Mouse (Mus musculus): ENCODE data around the gene Neurl1a. TPM values are rescaled to one million over a fixed set of nuclear protein-coding genes. Genes with fewer than 3 reads are reported as not detected.

Neurl1a gene
- polyA plus RNA-seq, 1 experiment from 2014 or later: 1.5 TPM

- H3K4me3 ChIP-seq (ENCODE audit: low read depth, low read length): no peak overlapping the region
- H3K27ac ChIP-seq (ENCODE audit: low read length): no peak overlapping the region
- H3K9ac ChIP-seq (replicated peaks; ENCODE audit: low read depth): no peak overlapping the region
- H3K4me1 ChIP-seq (ENCODE audit: insufficient read depth, low read depth, low read length): peaks cover 2% of the 10 kb centered on the region
- no peak for ATAC-seq
- H3K4me2 ChIP-seq (replicated peaks; ENCODE audit: low read depth, low read length): no peak overlapping the region
- WGBS: 88% methylated on average over 6 of the region's 6 CpGs
- TF ChIP-seq CTCF (IDR thresholded peaks at IDR 0.05): no peak
- TF ChIP-seq EP300 (IDR thresholded peaks at IDR 0.05): no peak
- no peaks in the 10 kb centered on the region for H3K9me3 ChIP-seq (ENCODE audit: low read length)
- H3K27me3 ChIP-seq (replicated peaks; ENCODE audit: insufficient read depth, low read length): no peaks in the 10 kb centered on the region
- H3K36me3 ChIP-seq (ENCODE audit: insufficient read depth, low read length): peaks cover 11% of the 10 kb centered on the region; the same call in 1 of the 2 replicates
- no peak for DNase-seq (ENCODE audit: low spot score)
These were observed 107.0 kb downstream of the Neurl1a start for GRCm38 (mm10) chr19:47285581-47285980.

DNA sequence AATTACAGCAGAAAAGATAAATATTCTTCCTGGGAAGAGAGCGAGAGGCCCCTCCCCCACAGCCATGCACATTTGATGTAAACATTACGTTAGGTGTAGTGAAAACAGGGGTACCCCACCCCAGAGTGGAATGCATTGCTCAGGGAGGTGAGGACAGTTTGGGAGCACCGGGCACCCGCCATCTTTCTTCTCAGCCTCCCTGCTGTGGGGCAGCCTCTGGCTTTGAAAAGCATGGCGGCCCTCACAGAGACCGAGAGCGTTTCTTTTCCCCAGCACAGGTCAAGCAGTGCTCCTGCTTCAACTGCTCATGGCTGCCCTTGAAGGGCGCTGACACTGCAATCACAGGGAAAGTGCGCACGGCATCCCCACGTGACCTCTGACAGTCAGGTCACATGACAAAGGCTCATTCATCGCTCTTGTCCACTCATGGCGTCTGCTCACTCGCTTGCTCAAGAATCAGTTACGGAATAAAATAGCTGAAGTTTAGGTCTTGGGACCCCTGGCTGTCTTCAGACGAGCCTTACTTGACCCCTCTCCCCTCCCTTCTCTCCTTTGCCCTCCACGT is 108.3 kb downstream of the Neurl1a start:
- no peak for TF ChIP-seq CTCF (IDR thresholded peaks at IDR 0.05)
- TF ChIP-seq EP300 (IDR thresholded peaks at IDR 0.05): no peak
- H3K4me1 ChIP-seq (ENCODE audit: insufficient read depth, low read depth, low read length): peaks cover 4% of the 10 kb centered on the region; the same call in 1 of the 2 replicates
- no peak overlapping the region for H3K4me2 ChIP-seq (replicated peaks; ENCODE audit: low read depth, low read length)
- H3K4me3 ChIP-seq (ENCODE audit: low read depth, low read length): no peak overlapping the region
- H3K27me3 ChIP-seq (replicated peaks; ENCODE audit: insufficient read depth, low read length): no peaks in the 10 kb centered on the region
- WGBS: 75% methylated on average over 17 of the region's 17 CpGs
- no peaks in the 10 kb centered on the region for H3K9me3 ChIP-seq (ENCODE audit: low read length)
- H3K27ac ChIP-seq (ENCODE audit: low read length): no peak overlapping the region
- peaks cover 11% of the 10 kb centered on the region; the same call in 1 of the 2 replicates for H3K36me3 ChIP-seq (ENCODE audit: insufficient read depth, low read length)
- H3K9ac ChIP-seq (replicated peaks; ENCODE audit: low read depth): no peak overlapping the region
- ATAC-seq (no peak), DNase-seq (ENCODE audit: low spot score) (no peak)

- DNase-seq (ENCODE audit: low spot score): peak; percentile 79
- H3K36me3 ChIP-seq (ENCODE audit: insufficient read depth, low read length): peaks cover 8% of the 10 kb centered on the region; the same call in 1 of the 2 replicates
- TF ChIP-seq CTCF (IDR thresholded peaks at IDR 0.05) (no peak), EP300 (IDR thresholded peaks at IDR 0.05) (no peak)
- no peak overlapping the region for H3K4me2 ChIP-seq (replicated peaks; ENCODE audit: low read depth, low read length)
- H3K9me3 ChIP-seq (ENCODE audit: low read length): no peaks in the 10 kb centered on the region
- H3K27me3 ChIP-seq (replicated peaks; ENCODE audit: insufficient read depth, low read length): no peaks in the 10 kb centered on the region
- H3K9ac ChIP-seq (replicated peaks; ENCODE audit: low read depth): no peak overlapping the region
- peaks cover 14% of the 10 kb centered on the region; the same call in 1 of the 2 replicates for H3K4me1 ChIP-seq (ENCODE audit: insufficient read depth, low read depth, low read length)
- H3K27ac ChIP-seq (ENCODE audit: low read length): peak overlapping the region; percentile 58
- H3K4me3 ChIP-seq (ENCODE audit: low read depth, low read length): no peak overlapping the region
- ATAC-seq: peak; percentile 75
- 50% methylated on average over 7 of the region's 7 CpGs for WGBS
These were observed 112.9 kb downstream of the Neurl1a start for GRCm38 (mm10) chr19:47291307-47292080.

- Histone ChIP-seq H3K4me3 (ENCODE audit: low read depth, low read length) (no peak overlapping the region), H3K4me2 (replicated peaks; ENCODE audit: low read depth, low read length) (no peak overlapping the region), H3K36me3 (ENCODE audit: insufficient read depth, low read length) (no peaks in the 10 kb centered on the region), H3K27ac (ENCODE audit: low read length) (0 out of 2 replicates have a peak overlapping the region, but pooled peaks have one; percentile 58), H3K27me3 (replicated peaks; ENCODE audit: insufficient read depth, low read length) (no peaks in the 10 kb centered on the region), H3K9ac (replicated peaks; ENCODE audit: low read depth) (no peak overlapping the region), H3K4me1 (ENCODE audit: insufficient read depth, low read depth, low read length) (peaks cover 14% of the 10 kb centered on the region; the same call in 1 of the 2 replicates), H3K9me3 (ENCODE audit: low read length) (no peaks in the 10 kb centered on the region)
- ATAC-seq: peak; percentile 48
- TF ChIP-seq CTCF (IDR thresholded peaks at IDR 0.05) (no peak), EP300 (IDR thresholded peaks at IDR 0.05) (no peak)
- peak; percentile 48 for DNase-seq (ENCODE audit: low spot score)
- 48% methylated on average over 7 of the region's 7 CpGs for WGBS
These were observed 113.9 kb downstream of the Neurl1a start for GRCm38 (mm10) chr19:47292451-47292951.

- Histone ChIP-seq H3K4me2 (replicated peaks; ENCODE audit: low read depth, low read length) (no peak overlapping the region), H3K4me3 (ENCODE audit: low read depth, low read length) (no peak overlapping the region), H3K9ac (replicated peaks; ENCODE audit: low read depth) (no peak overlapping the region), H3K4me1 (ENCODE audit: insufficient read depth, low read depth, low read length) (peaks cover 24% of the 10 kb centered on the region), H3K9me3 (ENCODE audit: low read length) (no peaks in the 10 kb centered on the region), H3K27ac (ENCODE audit: low read length) (no peak overlapping the region), H3K27me3 (replicated peaks; ENCODE audit: insufficient read depth, low read length) (no peaks in the 10 kb centered on the region), H3K36me3 (ENCODE audit: insufficient read depth, low read length) (0 out of 2 replicates have a peak, but pooled peaks cover 4% of the 10 kb centered on the region)
- DNase-seq (ENCODE audit: low spot score): no peak
- TF ChIP-seq CTCF (IDR thresholded peaks at IDR 0.05) (no peak), EP300 (IDR thresholded peaks at IDR 0.05) (no peak)
- ATAC-seq: no peak
- 78% methylated on average over 11 of the region's 11 CpGs for WGBS
These were observed 119.5 kb downstream of the Neurl1a start for GRCm38 (mm10) chr19:47298100-47298499.

Data from lung, postnatal 0 days (tissue).